Mouse (Mus musculus) thymus, adult 2 months (tissue): Measurements from ENCODE around the gene Rfx1.

ENCODE experiments used
- CTCF ChIP-seq: fragments of 200-500 bp; IDR thresholded peaks from 2 replicates; pipeline ENCODE4 v1.5.1; 2012; ENCODE audit warnings: mild to moderate bottlenecking, control low read depth, low read length, moderate library complexity, borderline replicate concordance; ENCODE audit not compliant: control insufficient read depth, poor library complexity, insufficient read depth; ENCODE audit errors: extremely low read depth
- POLR2A ChIP-seq: fragments of 200-500 bp; IDR thresholded peaks from 2 replicates; pipeline ENCODE4 v1.6.1; 2012; ENCODE audit warnings: mild to moderate bottlenecking, low read length, control low read depth, moderate library complexity; ENCODE audit not compliant: control insufficient read depth, poor library complexity, insufficient read depth; ENCODE audit errors: extremely low read depth

GRCm38 (mm10) chr8:84029272-84029671 lies 37.4 kb upstream of the Rfx1 start:
- TF ChIP-seq POLR2A (no peak), CTCF (no peak)
